Mouse (Mus musculus): ENCODE measurements at regions not wholly inside any gene's neighbourhood (a gene's known extent, or its start where the extent isn't known, plus 50 kb on each side); places are given as distances from the start of the nearest gene placed in this dataset.
"Not testable (repeated sequence)": the region's sequence is repeated elsewhere in the genome, so short reads cannot be mapped to it uniquely, and the experiment has no call there.

DNA sequence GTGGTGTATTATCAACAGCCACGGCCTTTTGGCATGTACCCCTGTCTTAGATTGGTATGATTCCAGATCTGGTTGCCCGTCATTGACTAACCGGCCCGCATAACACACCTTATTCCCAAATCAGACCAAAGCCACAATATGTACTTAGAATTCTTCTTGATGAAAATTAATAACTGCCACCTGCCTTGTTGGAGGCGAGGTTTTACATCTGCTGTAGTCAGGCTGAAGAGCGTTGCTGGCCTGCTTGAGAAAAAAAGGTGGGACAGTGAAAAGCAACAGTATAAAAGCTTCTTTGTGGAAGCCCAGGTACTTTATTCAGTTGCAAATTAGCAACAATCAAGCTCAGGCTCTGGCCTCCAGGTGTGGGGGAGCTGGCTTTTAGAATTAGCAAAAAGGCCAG is 223.6 kb upstream of the Car8 start:
- H3K4me1 ChIP-seq (replicated peaks); ATAC-seq (ENCODE audit: insufficient number of reproducible peaks, insufficient read depth, low FRiP score, low TSS enrichment, low read depth); H3K4me3 ChIP-seq (replicated peaks); H3K36me3 ChIP-seq; H3K27ac ChIP-seq; H3K4me2 ChIP-seq; H3K9ac ChIP-seq (replicated peaks); H3K27me3 ChIP-seq: not testable (repeated sequence)
- WGBS, result 94% methylated on average over 6 of the region's 6 CpGs
- H3K9me3 ChIP-seq, result 0 out of 2 replicates have a peak, but pooled peaks cover 11% of the 10 kb centered on the region

DNA sequence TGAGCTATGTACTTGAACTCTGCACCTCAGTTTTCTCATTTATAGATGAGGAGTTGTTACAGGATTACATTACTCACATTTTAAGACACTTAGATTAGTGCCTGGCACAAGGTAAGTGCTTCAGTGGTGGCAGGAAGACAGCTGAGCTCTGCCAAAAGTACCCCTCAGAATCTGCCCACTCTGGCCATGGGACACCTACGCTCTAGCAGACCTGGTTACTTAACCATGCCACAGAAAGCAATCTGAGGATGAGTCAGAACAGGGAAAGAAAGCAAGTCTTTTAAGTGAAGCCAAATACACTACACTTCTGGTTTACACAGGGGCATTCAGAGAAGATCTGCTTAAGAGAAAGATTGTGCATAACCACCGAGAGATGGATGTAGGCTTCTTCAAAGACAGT is 215.5 kb upstream of the Car8 start:
- H3K4me1 ChIP-seq (replicated peaks), result no peaks in the 10 kb centered on the region
- WGBS, result 82% methylated on average over 2 of the region's 2 CpGs
- ATAC-seq (ENCODE audit: insufficient number of reproducible peaks, insufficient read depth, low FRiP score, low TSS enrichment, low read depth), result no peak
- no peak overlapping the region for H3K9ac ChIP-seq (replicated peaks)
- H3K4me2 ChIP-seq, result no peak overlapping the region
- no peak overlapping the region for H3K4me3 ChIP-seq (replicated peaks)
- no peaks in the 10 kb centered on the region for H3K9me3 ChIP-seq
- H3K36me3 ChIP-seq, result no peaks in the 10 kb centered on the region
- H3K27ac ChIP-seq, result no peak overlapping the region
- H3K27me3 ChIP-seq, result no peaks in the 10 kb centered on the region

DNA sequence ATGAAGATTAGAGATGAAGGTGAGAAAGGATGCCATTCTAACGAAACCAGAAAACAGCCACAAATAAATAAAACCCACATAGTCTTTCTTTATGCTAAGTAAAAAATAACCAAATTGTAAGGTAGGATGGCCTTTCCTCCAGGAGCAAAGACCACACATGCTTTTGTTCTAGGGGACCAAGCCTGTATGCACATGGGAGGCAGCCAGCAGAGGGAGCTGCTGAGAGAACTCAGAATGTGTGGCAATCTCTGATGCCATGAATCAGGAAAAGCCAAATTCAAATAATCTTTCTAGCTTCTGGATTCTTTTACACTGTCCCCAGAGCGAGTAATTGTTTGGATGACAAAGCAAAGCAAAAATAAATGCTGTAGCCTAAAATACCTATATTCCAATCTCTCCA is 193.6 kb upstream of the Car8 start:
- Histone ChIP-seq H3K27me3 (0 out of 2 replicates have a peak, but pooled peaks cover 4% of the 10 kb centered on the region), H3K9ac (replicated peaks) (no peak overlapping the region), H3K9me3 (peaks cover 3% of the 10 kb centered on the region; the same call in 1 of the 2 replicates), H3K4me3 (replicated peaks) (no peak overlapping the region), H3K4me1 (replicated peaks) (no peaks in the 10 kb centered on the region), H3K4me2 (no peak overlapping the region), H3K27ac (no peak overlapping the region), H3K36me3 (no peaks in the 10 kb centered on the region)
- WGBS, result 46% methylated on average over 2 of the region's 2 CpGs
- no peak for ATAC-seq (ENCODE audit: insufficient number of reproducible peaks, insufficient read depth, low FRiP score, low TSS enrichment, low read depth)

DNA sequence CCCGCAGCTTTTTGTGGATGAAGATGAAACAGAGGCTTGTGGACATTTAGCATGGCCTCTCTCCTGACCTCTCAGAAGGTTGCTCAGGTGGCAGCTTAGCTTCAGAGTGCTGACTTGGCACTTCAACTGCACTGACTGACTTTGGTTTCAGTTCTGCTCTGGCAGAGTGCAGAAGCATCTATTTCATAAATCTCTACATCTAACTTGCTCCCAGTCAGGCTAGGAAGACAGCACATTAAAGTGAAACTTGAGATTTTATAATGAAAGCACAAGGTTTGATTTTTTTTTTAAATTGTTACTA is 192.1 kb upstream of the Car8 start:
- WGBS, result 35% methylated on average over 1 of the region's 1 CpGs

DNA sequence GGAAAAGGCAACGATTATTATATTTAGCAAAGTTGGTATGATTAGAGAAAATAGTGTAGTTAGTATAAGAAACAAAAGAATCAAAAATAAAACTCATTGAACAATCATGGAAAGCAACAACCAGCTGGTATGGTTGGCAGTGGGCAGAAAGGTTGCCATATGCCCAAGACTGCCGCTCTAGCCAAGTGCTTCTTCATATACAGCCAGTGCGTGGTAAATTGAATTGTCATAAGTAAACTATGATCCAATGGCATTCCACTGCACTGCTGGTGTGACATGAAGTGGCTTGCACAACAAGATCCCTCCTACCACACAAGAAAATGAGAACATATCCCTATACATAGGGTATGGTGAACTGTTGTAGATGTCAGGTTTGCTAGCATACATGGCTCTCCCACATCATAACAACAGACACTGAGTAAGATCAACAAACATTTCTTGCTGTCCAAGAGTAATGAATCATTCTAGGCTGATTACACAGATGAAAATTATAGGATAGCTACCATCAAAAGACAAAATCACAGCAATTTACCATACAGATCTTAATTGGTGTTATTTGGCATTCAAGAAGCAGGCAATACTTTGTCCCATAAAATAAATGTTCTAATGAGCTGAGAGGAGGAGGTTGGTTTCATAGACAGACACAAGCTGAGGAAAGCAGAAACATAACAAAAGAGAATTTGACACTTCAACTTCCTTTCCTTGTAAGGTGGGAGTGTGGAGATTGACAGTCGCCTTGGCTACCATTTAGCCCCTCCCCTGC is 191.6 kb upstream of the Car8 start:
- Histone ChIP-seq H3K27me3 (peaks cover 13% of the 10 kb centered on the region), H3K9ac (replicated peaks) (no peak overlapping the region), H3K27ac (no peak overlapping the region), H3K36me3 (no peaks in the 10 kb centered on the region), H3K4me1 (replicated peaks) (no peaks in the 10 kb centered on the region), H3K4me2 (no peak overlapping the region), H3K4me3 (replicated peaks) (no peak overlapping the region), H3K9me3 (no peaks in the 10 kb centered on the region)
- no peak for ATAC-seq (ENCODE audit: insufficient number of reproducible peaks, insufficient read depth, low FRiP score, low TSS enrichment, low read depth)
- 82% methylated on average over 4 of the region's 4 CpGs for WGBS

More for the DNA sequence above, 192.1 kb upstream of the Car8 start:
- no peaks in the 10 kb centered on the region for H3K4me1 ChIP-seq (replicated peaks)
- no peak overlapping the region for H3K27ac ChIP-seq
- ATAC-seq (ENCODE audit: insufficient number of reproducible peaks, insufficient read depth, low FRiP score, low TSS enrichment, low read depth), result no peak
- no peaks in the 10 kb centered on the region for H3K9me3 ChIP-seq
- H3K9ac ChIP-seq (replicated peaks), result no peak overlapping the region
- peaks cover 9% of the 10 kb centered on the region; the same call in 1 of the 2 replicates for H3K27me3 ChIP-seq
- H3K4me3 ChIP-seq (replicated peaks), result no peak overlapping the region
- no peak overlapping the region for H3K4me2 ChIP-seq
- H3K36me3 ChIP-seq, result no peaks in the 10 kb centered on the region

DNA sequence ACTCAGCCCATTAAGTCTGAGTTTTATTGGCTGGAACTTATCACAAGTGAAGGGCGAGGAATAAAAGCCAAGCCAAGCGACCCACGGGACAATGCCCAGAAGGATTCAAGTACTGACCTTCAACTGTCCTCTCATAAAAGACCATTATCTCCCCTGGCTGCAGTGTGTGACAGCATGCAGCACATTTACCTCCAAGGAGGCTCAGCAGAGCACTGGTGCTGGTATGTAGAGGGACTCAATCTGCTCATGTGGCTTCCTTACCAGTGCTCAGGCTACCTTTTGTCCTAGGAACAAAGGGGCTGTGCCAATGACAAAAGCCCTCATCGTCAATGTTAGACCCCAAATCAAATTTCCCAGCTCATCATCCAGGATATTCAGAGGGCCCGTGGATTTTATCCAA is 190.9 kb upstream of the Car8 start:
- Histone ChIP-seq H3K9me3 (no peaks in the 10 kb centered on the region), H3K27me3 (peaks cover 15% of the 10 kb centered on the region), H3K36me3 (no peaks in the 10 kb centered on the region), H3K27ac (no peak overlapping the region), H3K9ac (replicated peaks) (no peak overlapping the region), H3K4me1 (replicated peaks) (no peaks in the 10 kb centered on the region), H3K4me3 (replicated peaks) (no peak overlapping the region), H3K4me2 (no peak overlapping the region)
- 65% methylated on average over 5 of the region's 5 CpGs for WGBS
- ATAC-seq (ENCODE audit: insufficient number of reproducible peaks, insufficient read depth, low FRiP score, low TSS enrichment, low read depth), result no peak

DNA sequence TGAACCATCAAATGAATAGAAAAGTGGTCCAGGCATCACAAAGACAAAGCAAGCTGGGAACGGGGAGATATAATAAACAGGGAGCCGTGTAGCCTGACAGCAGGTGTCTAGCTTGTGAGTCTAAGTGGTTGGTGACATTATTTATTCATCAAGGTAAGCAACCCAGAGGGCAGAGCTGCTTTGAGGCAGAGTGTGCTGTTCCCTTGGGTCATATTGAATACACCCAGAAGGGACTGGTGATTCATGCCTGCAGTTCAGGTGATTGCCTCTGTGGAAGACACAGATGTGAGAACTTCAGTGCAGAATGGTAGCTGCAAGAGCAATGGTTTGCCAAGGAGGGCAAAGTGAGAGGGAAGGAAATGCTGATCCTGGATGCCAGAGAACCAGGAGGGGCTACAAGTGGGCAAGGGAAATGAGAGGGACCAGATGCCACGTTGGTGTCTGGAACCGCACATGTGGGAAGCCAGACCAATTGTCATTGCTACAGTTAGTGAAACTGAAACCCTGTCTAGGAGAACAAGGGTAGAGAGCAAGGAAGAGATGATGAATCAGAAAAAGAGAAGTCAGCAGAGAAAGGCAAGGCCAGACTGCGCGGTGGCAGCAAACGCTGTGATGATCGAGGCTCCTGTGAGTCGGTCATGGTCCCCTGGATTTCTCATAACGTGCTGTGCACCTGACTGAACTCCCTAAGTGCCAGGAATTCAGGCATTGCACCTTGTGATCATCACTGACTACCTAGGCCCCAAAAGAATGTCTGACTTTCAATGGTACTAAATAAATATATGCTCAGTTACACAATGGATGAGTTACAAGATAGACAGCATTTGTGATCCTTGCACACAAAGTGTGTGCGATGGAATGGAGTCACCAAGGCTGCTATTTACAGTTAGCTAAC is 190.0 kb upstream of the Car8 start:
- H3K4me2 ChIP-seq, result no peak overlapping the region

DNA sequence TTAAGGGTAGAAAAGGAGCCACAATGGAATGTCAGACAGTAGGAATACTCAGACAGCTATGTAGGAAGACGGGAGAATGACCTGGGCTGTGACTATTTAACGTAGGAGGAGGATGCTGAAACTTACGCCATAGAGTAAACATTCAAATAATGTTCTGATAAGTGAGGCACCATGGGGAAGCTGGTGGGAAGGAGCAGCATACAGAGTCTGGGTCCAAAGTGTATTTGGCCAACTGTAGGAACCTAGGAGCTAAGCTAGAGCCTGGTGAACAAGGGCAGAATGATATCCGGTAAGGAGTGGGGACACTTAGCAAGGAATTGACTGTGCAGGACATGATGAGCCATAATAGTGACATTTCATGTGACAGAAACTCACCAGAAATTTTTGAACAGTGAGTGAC is 189.0 kb upstream of the Car8 start:
- H3K27ac ChIP-seq, result no peak overlapping the region
- peaks cover 15% of the 10 kb centered on the region for H3K27me3 ChIP-seq
- no peak overlapping the region for H3K4me3 ChIP-seq (replicated peaks)
- no peaks in the 10 kb centered on the region for H3K9me3 ChIP-seq
- no peak overlapping the region for H3K9ac ChIP-seq (replicated peaks)
- peaks cover 10% of the 10 kb centered on the region for H3K4me1 ChIP-seq (replicated peaks)
- 85% methylated on average over 4 of the region's 4 CpGs for WGBS
- ATAC-seq (ENCODE audit: insufficient number of reproducible peaks, insufficient read depth, low FRiP score, low TSS enrichment, low read depth), result no peak
- no peaks in the 10 kb centered on the region for H3K36me3 ChIP-seq
- H3K4me2 ChIP-seq, result no peak overlapping the region

More for the DNA sequence above, 190.0 kb upstream of the Car8 start:
- no peaks in the 10 kb centered on the region for H3K9me3 ChIP-seq
- no peak overlapping the region for H3K4me3 ChIP-seq (replicated peaks)
- no peaks in the 10 kb centered on the region for H3K36me3 ChIP-seq
- H3K27ac ChIP-seq, result no peak overlapping the region
- ATAC-seq (ENCODE audit: insufficient number of reproducible peaks, insufficient read depth, low FRiP score, low TSS enrichment, low read depth), result no peak
- 87% methylated on average over 11 of the region's 11 CpGs for WGBS
- peaks cover 3% of the 10 kb centered on the region for H3K4me1 ChIP-seq (replicated peaks)
- no peak overlapping the region for H3K9ac ChIP-seq (replicated peaks)
- peaks cover 15% of the 10 kb centered on the region for H3K27me3 ChIP-seq

DNA sequence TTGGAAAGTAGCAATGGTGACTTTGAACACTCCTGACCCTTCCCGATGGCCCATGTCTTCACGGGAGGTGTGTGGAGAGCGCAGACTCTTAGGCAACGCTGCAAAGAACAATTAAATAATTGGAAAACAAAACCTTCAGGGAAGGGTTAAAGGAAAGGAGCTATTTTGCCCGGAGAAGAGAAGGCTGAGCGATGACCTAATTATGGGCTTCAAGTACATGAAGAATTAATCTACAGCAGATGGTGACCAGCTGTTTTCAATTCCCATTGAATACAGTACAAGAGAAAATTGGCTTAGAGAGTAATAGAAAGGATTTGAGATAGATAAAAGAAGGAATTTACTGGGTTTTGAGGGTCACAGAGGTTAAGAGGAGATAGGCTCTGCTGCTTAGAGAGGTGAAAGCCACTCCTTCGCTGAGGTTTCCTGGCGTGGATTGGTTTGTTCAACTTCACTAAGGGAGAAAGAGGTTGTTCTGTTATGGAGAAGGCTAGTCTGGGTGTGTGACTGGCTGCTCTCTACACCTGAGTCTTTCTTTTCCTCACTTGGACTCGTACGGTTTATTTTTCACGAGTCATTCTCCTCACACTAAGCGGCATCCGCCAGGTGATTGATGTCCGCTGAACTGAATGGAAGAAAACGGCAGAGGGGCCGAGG is 184.7 kb upstream of the Car8 start:
- no peaks in the 10 kb centered on the region for H3K9me3 ChIP-seq
- H3K36me3 ChIP-seq, result no peaks in the 10 kb centered on the region
- H3K4me2 ChIP-seq, result peak overlapping the region; percentile 9
- H3K27me3 ChIP-seq, result peaks cover 14% of the 10 kb centered on the region
- ATAC-seq (ENCODE audit: insufficient number of reproducible peaks, insufficient read depth, low FRiP score, low TSS enrichment, low read depth), result peak; percentile 17; the same call in 1 of the 2 replicates
- H3K4me3 ChIP-seq (replicated peaks), result no peak overlapping the region
- WGBS, result 23% methylated on average over 16 of the region's 16 CpGs
- peaks cover 10% of the 10 kb centered on the region for H3K4me1 ChIP-seq (replicated peaks)
- H3K27ac ChIP-seq, result no peak overlapping the region
- no peak overlapping the region for H3K9ac ChIP-seq (replicated peaks)

DNA sequence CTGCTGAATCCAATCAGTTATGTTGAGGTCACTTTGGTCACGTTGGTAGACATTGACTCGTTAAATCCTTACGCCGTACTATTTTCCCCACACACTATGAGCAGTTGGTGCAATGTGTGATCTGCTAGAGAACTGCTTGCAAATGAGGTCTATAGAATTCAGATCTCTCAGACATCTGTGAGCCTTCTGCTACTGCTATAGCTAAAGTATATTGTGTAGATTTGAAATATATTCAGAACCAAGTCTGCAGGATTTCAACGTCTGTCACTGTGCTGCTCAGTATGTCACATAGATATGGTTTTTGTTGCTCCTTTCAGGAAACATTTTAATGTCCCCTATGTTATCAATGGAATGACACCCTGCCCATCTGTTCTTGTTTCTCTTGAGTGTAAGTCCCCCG is 182.4 kb upstream of the Car8 start:
- Histone ChIP-seq H3K36me3 (no peaks in the 10 kb centered on the region), H3K27me3 (peaks cover 9% of the 10 kb centered on the region), H3K9ac (replicated peaks) (no peak overlapping the region), H3K4me2 (no peak overlapping the region), H3K4me1 (replicated peaks) (peaks cover 10% of the 10 kb centered on the region), H3K9me3 (no peaks in the 10 kb centered on the region), H3K27ac (no peak overlapping the region), H3K4me3 (replicated peaks) (no peak overlapping the region)
- WGBS, result 88% methylated on average over 6 of the region's 6 CpGs
- ATAC-seq (ENCODE audit: insufficient number of reproducible peaks, insufficient read depth, low FRiP score, low TSS enrichment, low read depth), result no peak

DNA sequence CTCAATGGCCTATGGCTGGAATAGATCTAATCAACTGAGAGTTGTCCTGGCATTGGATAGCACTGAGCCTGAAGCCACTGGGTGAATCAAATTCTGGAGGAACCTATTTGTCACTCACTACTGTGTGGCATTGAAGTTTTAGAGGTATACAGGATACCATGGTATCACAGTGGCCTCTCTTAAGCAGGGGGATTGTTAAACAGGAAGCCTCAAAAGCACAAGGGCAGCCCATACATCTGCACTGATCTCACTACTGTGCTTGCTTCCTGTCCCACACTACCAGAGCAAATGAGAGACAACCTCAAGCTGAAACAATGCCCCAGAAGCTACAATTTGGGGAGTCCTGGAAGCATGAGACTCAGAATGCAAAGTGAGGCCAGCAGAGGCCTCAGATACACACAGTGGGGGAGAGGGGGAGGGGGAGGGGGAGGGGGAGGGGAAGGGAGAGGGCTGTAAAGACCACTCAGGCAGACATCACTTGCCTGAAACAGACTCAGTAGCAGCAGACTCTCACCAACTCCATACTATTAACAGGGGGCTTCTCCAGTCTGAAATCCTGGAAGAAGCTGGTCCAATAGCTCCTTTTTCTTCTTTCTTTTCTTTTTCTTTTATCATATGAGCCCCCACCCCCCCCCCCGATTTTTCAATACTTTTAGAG is 179.7 kb upstream of the Car8 start:
- Histone ChIP-seq H3K9ac (replicated peaks) (no peak overlapping the region), H3K4me2 (no peak overlapping the region), H3K27me3 (no peaks in the 10 kb centered on the region), H3K4me1 (replicated peaks) (peaks cover 3% of the 10 kb centered on the region), H3K4me3 (replicated peaks) (no peak overlapping the region), H3K9me3 (no peaks in the 10 kb centered on the region), H3K36me3 (no peaks in the 10 kb centered on the region), H3K27ac (no peak overlapping the region)
- 44% methylated on average over 1 of the region's 1 CpGs for WGBS
- ATAC-seq (ENCODE audit: insufficient number of reproducible peaks, insufficient read depth, low FRiP score, low TSS enrichment, low read depth), result no peak

Measured in limb, embryonic 12.5 days (tissue).